In the genomic region with DNA sequence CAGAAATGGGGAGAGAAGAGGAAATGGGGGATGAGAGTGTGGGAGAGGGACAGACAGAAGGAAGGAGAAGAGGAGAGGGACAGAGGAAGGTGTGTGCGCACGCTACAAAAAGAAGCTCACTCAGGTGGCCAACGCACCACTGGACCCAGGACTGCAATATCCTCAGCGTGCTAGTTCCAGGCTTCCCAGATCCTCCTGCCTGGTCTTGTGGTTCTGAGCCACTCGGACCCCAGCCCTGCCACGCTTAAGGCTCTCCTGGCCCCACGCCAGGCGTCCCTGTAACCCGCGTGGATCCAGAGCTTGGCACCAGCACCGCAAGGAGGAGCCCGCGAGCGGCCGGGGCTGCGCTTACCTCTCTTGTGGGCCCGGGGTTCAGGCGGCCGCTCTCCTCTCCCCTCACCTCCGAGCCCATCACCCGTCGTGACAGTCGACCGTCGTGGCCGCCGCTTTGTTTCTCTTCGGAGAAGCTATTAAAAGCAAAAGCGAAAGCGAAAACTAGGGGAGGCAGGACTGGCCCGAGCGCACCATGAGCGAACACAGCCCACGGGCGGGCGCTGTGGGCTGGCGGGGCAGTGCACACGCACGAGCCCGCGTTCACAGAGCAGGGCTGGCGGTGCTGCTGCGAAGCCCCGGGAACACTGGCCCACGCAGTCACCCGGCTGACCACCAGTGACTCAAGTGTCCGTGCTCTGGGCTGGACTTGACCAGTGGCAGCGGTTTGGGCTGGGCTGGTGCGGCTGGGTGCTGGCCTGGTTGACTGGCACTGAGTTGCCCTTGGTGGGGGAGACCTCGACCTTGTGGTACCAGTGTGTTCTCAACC, we compare ENCODE assay signal across 8 mouse cellular contexts. TPM values are rescaled to one million over a fixed set of nuclear protein-coding genes. Genes with fewer than 3 reads are reported as not detected.
A peak's percentile ranks its signal among the peaks of the same experiment; 100 is the strongest.
DNase-seq lines count a peak whose midpoint lies in the region; ATAC-seq and TF ChIP-seq lines count a peak whose summit lies in the region.
"Not testable (repeated sequence)": the region's sequence is repeated elsewhere in the genome, so short reads cannot be mapped to it uniquely, and the experiment has no call there.

Gene Gm12216 (minus strand): TSS at position 496 of the 820 bp plus-strand sequence.

- in situ Hi-C loops in CH12.LX (cut with MboI; ENCODE audit: low pct_ligation_motif_present, low pct_unique_long_range_greater_than_20kb, low sequenced_read_pairs), result loop anchor here (10.0 kb wide), 1 partner anchor 394 kb away; no protein-coding TSS in a partner anchor

- not testable (repeated sequence) for H3K79me2 ChIP-seq in CH12.LX (replicated peaks; ENCODE audit: control insufficient read depth, extremely low read depth, insufficient read depth, poor library complexity, severe bottlenecking)

- ATAC-seq in cerebellum, adult (ENCODE audit: insufficient number of reproducible peaks, low FRiP score, low TSS enrichment), result peak; percentile 40; the same call in 1 of the 2 replicates
- peak; percentile 82 for ATAC-seq in erythroid progenitor cell, adult 5-6 weeks (replicated peaks; ENCODE audit: low FRiP score, poor library complexity, severe bottlenecking)
- ATAC-seq in heart, embryonic 15.5 days (replicated peaks; ENCODE audit: insufficient number of reproducible peaks, insufficient read depth, low FRiP score, low read depth), result peak; percentile 55; the same call in 1 of the 2 replicates
- peak; percentile 44; the same call in 1 of the 2 replicates for ATAC-seq in liver, embryonic 15.5 days (ENCODE audit: insufficient read depth)
- ATAC-seq in midbrain, postnatal 0 days (ENCODE audit: low FRiP score), result not testable (repeated sequence)

- peak; percentile 40 for DNase-seq in CH12.LX (ENCODE audit: extremely low read depth)
- DNase-seq in kidney, adult 9 months, result peak; percentile 57
- DNase-seq in midbrain, postnatal 0 days (ENCODE audit: low spot score), result peak; percentile 11
- DNase-seq in spleen, postnatal 4 days (ENCODE audit: low spot score in 2 of 2), result peak; percentile 35 to 74

- TF ChIP-seq EP300 in CH12.LX (IDR thresholded peaks at IDR 0.05; ENCODE audit: low read length), result not testable (repeated sequence)

- TF ChIP-seq RAD21 in CH12.LX (IDR thresholded peaks at IDR 0.05; ENCODE audit: low read depth, low read length), result not testable (repeated sequence)

- peak within 1 kb of the TSS; percentile 47 to 73 (median 58) for H3K4me3 ChIP-seq in CH12.LX (replicated peaks in 1 of 3; ENCODE audit: low read depth in 2 of 3, low read length in 2 of 3, poor library complexity in 1 of 3)
- peak within 1 kb of the TSS; percentile 70 for H3K4me3 ChIP-seq in heart, embryonic 15.5 days
- H3K4me3 ChIP-seq in liver, embryonic 15.5 days (replicated peaks), result peak within 1 kb of the TSS; percentile 64
- peak within 1 kb of the TSS; percentile 31; the same call in 1 of the 2 replicates for H3K4me3 ChIP-seq in midbrain, postnatal 0 days (ENCODE audit: low read depth, low read length)

- peak within 1 kb of the TSS; percentile 32 for H3K27ac ChIP-seq in CH12.LX (ENCODE audit: insufficient read depth, low read depth)
- not testable (repeated sequence) for H3K27ac ChIP-seq in heart, embryonic 15.5 days; liver, embryonic 15.5 days (replicated peaks); midbrain, postnatal 0 days (ENCODE audit: low read depth, low read length)

- peak in 1 of 2 experiments; percentile 46; a peak in 2 of 4 replicates for TF ChIP-seq CTCF in CH12.LX (conservative IDR thresholded peaks at IDR 0.05 in 1 of 2, IDR thresholded peaks at IDR 0.05 in 1 of 2; ENCODE audit: low read depth in 2 of 2, low read length in 2 of 2)
- peak; percentile 38 for TF ChIP-seq CTCF in midbrain, postnatal 0 days (IDR thresholded peaks at IDR 0.05)

- peak within 1 kb of the TSS; percentile 88 for H3K4me2 ChIP-seq in CH12.LX (ENCODE audit: insufficient read depth, low read depth, poor library complexity, severe bottlenecking)
- peak within 1 kb of the TSS; percentile 88 for H3K4me2 ChIP-seq in heart, embryonic 15.5 days
- H3K4me2 ChIP-seq in liver, embryonic 15.5 days, result peak within 1 kb of the TSS; percentile 74
- H3K4me2 ChIP-seq in midbrain, postnatal 0 days (ENCODE audit: low read depth, low read length, poor library complexity, severe bottlenecking), result peak within 1 kb of the TSS; percentile 52

- WGBS in heart, embryonic 15.5 days, result 12% methylated on average over 40 of the region's 50 CpGs
- 7% methylated on average over 44 of the region's 50 CpGs for WGBS in liver, embryonic 15.5 days (ENCODE audit: insufficient replicate concordance)
- 17% methylated on average over 37 of the region's 50 CpGs for WGBS in midbrain, postnatal 0 days

- peaks cover 4 to 21% of the 10 kb centered on the region in 2 experiments; a peak in 3 of 4 replicates for H3K4me1 ChIP-seq in CH12.LX (ENCODE audit: control insufficient read depth in 1 of 2, insufficient read depth in 2 of 2)
- H3K4me1 ChIP-seq in heart, embryonic 15.5 days (replicated peaks); liver, embryonic 15.5 days (replicated peaks); midbrain, postnatal 0 days (ENCODE audit: insufficient read depth, low read length): not testable (repeated sequence)

- H3K36me3 ChIP-seq in CH12.LX (replicated peaks in 1 of 2; ENCODE audit: control insufficient read depth in 1 of 2, insufficient read depth in 1 of 2, low read length in 1 of 2); heart, embryonic 15.5 days; liver, embryonic 15.5 days (replicated peaks); midbrain, postnatal 0 days (ENCODE audit: insufficient read depth, low read length): not testable (repeated sequence)

- not testable (repeated sequence) for H3K27me3 ChIP-seq in CH12.LX (replicated peaks); heart, embryonic 15.5 days; liver, embryonic 15.5 days; midbrain, postnatal 0 days (ENCODE audit: insufficient read depth, low read length)

- H3K9me3 ChIP-seq in CH12.LX (replicated peaks; ENCODE audit: low read length); heart, embryonic 15.5 days (replicated peaks); liver, embryonic 15.5 days (replicated peaks); midbrain, postnatal 0 days (ENCODE audit: low read length): not testable (repeated sequence)

- dilution Hi-C loops in CH12.LX (cut with MboI; ENCODE audit: extremely low pct_ligation_motif_present, extremely low pct_unique_long_range_greater_than_20kb, low sequenced_read_pairs), result not testable (repeated sequence)

- H3K9ac ChIP-seq in CH12.LX (ENCODE audit: insufficient read depth, low read depth), result peak within 1 kb of the TSS; percentile 51
- H3K9ac ChIP-seq in heart, embryonic 15.5 days, result peak within 1 kb of the TSS; percentile 69
- H3K9ac ChIP-seq in liver, embryonic 15.5 days, result peak within 1 kb of the TSS; percentile 53
- not testable (repeated sequence) for H3K9ac ChIP-seq in midbrain, postnatal 0 days (replicated peaks; ENCODE audit: low read length, poor library complexity, severe bottlenecking)

- peak; percentile 47; the same call in 1 of the 2 replicates for TF ChIP-seq POLR2A in CH12.LX (IDR thresholded peaks at IDR 0.05; ENCODE audit: low read depth, low read length)

TF ChIP-seq in CH12.LX, 34 proteins besides CTCF, POLR2A, EP300 and RAD21:
- TF ChIP-seq BHLHE40 (IDR thresholded peaks at IDR 0.05; ENCODE audit: low read depth, low read length) (peak; percentile 31; the same call in 1 of the 2 replicates), MXI1 (IDR thresholded peaks at IDR 0.05; ENCODE audit: low read depth, low read length) (peak; percentile 36), ELF1 (IDR thresholded peaks at IDR 0.05; ENCODE audit: low read depth, low read length) (0 out of 2 replicates have a peak, but pooled peaks have one; percentile 8), ETS1 (conservative IDR thresholded peaks at IDR 0.05; ENCODE audit: low read depth, low read length) (peak; percentile 32; the same call in 1 of the 2 replicates), NELFE (IDR thresholded peaks at IDR 0.05; ENCODE audit: low read depth, low read length) (peak; percentile 53; the same call in 1 of the 2 replicates), IRF4 (IDR thresholded peaks at IDR 0.05; ENCODE audit: low read depth, low read length) (peak; percentile 52), ZMIZ1 (IDR thresholded peaks at IDR 0.05; ENCODE audit: low read depth, low read length) (peak; percentile 38; the same call in 1 of the 2 replicates), MAX (IDR thresholded peaks at IDR 0.05; ENCODE audit: low read length) (peak; percentile 68; the same call in 1 of the 2 replicates), UBTF (IDR thresholded peaks at IDR 0.05; ENCODE audit: low read depth, low read length) (0 out of 2 replicates have a peak, but pooled peaks have one; percentile 46), NRF1 (IDR thresholded peaks at IDR 0.05; ENCODE audit: low read depth, low read length) (0 out of 2 replicates have a peak, but pooled peaks have one; percentile 25)

RNA-seq across cellular contexts. Expression of gene Gm12216, which starts in this region (rescaled TPM):
- 0.88 and 2.7 TPM in 2 replicates for total RNA-seq in CH12.LX (2012; rRNA removed)
- total RNA-seq in CH12.LX (2014; rRNA removed), result 0.73 and 0.77 TPM in 2 replicates
- polyA plus RNA-seq in CH12.LX (2012; ENCODE audit: insufficient read length, low read depth), result 0.56 and 1.1 TPM in 2 replicates
- total RNA-seq in erythroid progenitor cell, adult 5-6 weeks (2015; ENCODE audit: low replicate concordance), result not detected in 2 replicates
- total RNA-seq in erythroid progenitor cell, adult 5-6 weeks (2017; ENCODE audit: low replicate concordance), result 0.51 TPM in 1 of 2 replicates, not detected in the other
- 0.74 and 2.5 TPM in 2 replicates for polyA plus RNA-seq in heart, embryonic 15.5 days (2015; fragmentation: Nextera tagmentation; extraction: Ambion mirVana)
- not detected in 2 replicates for polyA plus RNA-seq in liver, embryonic 15.5 days (2015; fragmentation: Nextera tagmentation; extraction: Ambion mirVana)
- total RNA-seq in midbrain, postnatal 0 days (2014; rRNA removed), result not detected in 2 replicates
- polyA plus RNA-seq in midbrain, postnatal 0 days (2015; fragmentation: Nextera tagmentation; extraction: Ambion mirVana), result 0.65 and 0.85 TPM in 2 replicates

Comparison
In these comparisons a context has a peak if more than half of its experiments do, and no peak if none do; other contexts are left out.
1. Peak in ATAC-seq in erythroid progenitor cell, adult 5-6 weeks; RNA of the gene not detected or under 1 TPM.
2. Peak in ATAC-seq, H3K4me3 ChIP-seq, H3K9ac ChIP-seq and H3K4me2 ChIP-seq in liver, embryonic 15.5 days; RNA of the gene not detected or under 1 TPM.
3. Peak in DNase-seq, H3K4me3 ChIP-seq and H3K4me2 ChIP-seq in midbrain, postnatal 0 days; RNA of the gene not detected or under 1 TPM.